ENCODE assay signal across 8 mouse cellular contexts in genomic region chr11:97534442-97535307, GRCm38 (mm10). TPM values are rescaled to one million over a fixed set of nuclear protein-coding genes. Genes with fewer than 3 reads are reported as not detected.
DNase-seq lines count a peak whose midpoint lies in the region; ATAC-seq and TF ChIP-seq lines count a peak whose summit lies in the region.

No protein-coding gene starts in this region.

- peak overlapping the region; percentile 35 for H3K4me3 ChIP-seq in heart, embryonic 11.5 days (ENCODE audit: low read depth, low read length)
- H3K4me3 ChIP-seq in ES-E14 (ENCODE audit: insufficient read depth in 1 of 2, low read depth in 1 of 2, low read length in 2 of 2, poor library complexity in 1 of 2, severe bottlenecking in 1 of 2): peak overlapping the region; percentile 46 to 57
- peak overlapping the region; percentile 47 for H3K4me3 ChIP-seq in embryonic facial prominence, embryonic 10.5 days
- H3K4me3 ChIP-seq in intestine, embryonic 15.5 days (replicated peaks): peak overlapping the region; percentile 19

- no peak for ATAC-seq in heart, embryonic 11.5 days (replicated peaks; ENCODE audit: insufficient number of reproducible peaks, low FRiP score, low TSS enrichment)
- no peak for ATAC-seq in intestine, embryonic 15.5 days
- no peak for ATAC-seq in erythroid progenitor cell, adult 5-6 weeks (replicated peaks; ENCODE audit: low FRiP score, poor library complexity, severe bottlenecking)

- H3K27ac ChIP-seq in heart, embryonic 11.5 days (ENCODE audit: low read depth, low read length): no peak overlapping the region
- H3K27ac ChIP-seq in ES-E14 (ENCODE audit: insufficient read depth, low read depth, low read length, poor library complexity, severe bottlenecking): no peak overlapping the region
- H3K27ac ChIP-seq in embryonic facial prominence, embryonic 10.5 days (replicated peaks): peak overlapping the region; percentile 21; the same call in 1 of the 2 replicates
- H3K27ac ChIP-seq in intestine, embryonic 15.5 days: no peak overlapping the region

- no peaks in the 10 kb centered on the region for H3K9me3 ChIP-seq in heart, embryonic 11.5 days (replicated peaks; ENCODE audit: control insufficient read depth, low read length)
- no peaks in the 10 kb centered on the region for H3K9me3 ChIP-seq in ES-E14 (ENCODE audit: control insufficient read depth, insufficient read depth, low read depth, low read length)
- H3K9me3 ChIP-seq in embryonic facial prominence, embryonic 10.5 days: no peaks in the 10 kb centered on the region
- no peaks in the 10 kb centered on the region for H3K9me3 ChIP-seq in intestine, embryonic 15.5 days

- no peaks in the 10 kb centered on the region for H3K36me3 ChIP-seq in heart, embryonic 11.5 days (ENCODE audit: control insufficient read depth, insufficient read depth, low read length)
- H3K36me3 ChIP-seq in ES-E14 (ENCODE audit: control insufficient read depth, insufficient read depth, low read length, poor library complexity, severe bottlenecking): peaks cover 2% of the 10 kb centered on the region; the same call in 1 of the 2 replicates
- H3K36me3 ChIP-seq in embryonic facial prominence, embryonic 10.5 days (replicated peaks): no peaks in the 10 kb centered on the region
- H3K36me3 ChIP-seq in intestine, embryonic 15.5 days: no peaks in the 10 kb centered on the region

- DNase-seq in heart, postnatal 14 days: no peak
- no peak for DNase-seq in ES-E14 (ENCODE audit: low read depth, low spot score)
- DNase-seq in embryonic facial prominence, embryonic 10.5 days (ENCODE audit: low spot score): peak; percentile 61
- peak; percentile 65 for DNase-seq in neural tube, embryonic 10.5 days (ENCODE audit: extremely low spot score, low spot score)
- DNase-seq in lung, adult 18-20 months: no peak

- in situ Hi-C loops in ES-E14 (cut with MboI; ENCODE audit: low sequenced_read_pairs in 2 of 2, unreplicated experiment in 2 of 2): no loop called here

- H3K4me2 ChIP-seq in heart, embryonic 11.5 days: peak overlapping the region; percentile 58
- peak overlapping the region; percentile 54 for H3K4me2 ChIP-seq in intestine, embryonic 15.5 days (replicated peaks)

- WGBS in heart, embryonic 11.5 days (ENCODE audit: insufficient replicate concordance): 1% methylated on average over 95 of the region's 95 CpGs
- 2% methylated on average over 95 of the region's 95 CpGs for WGBS in embryonic facial prominence, embryonic 10.5 days
- 2% methylated on average over 95 of the region's 95 CpGs for WGBS in intestine, embryonic 15.5 days

- H3K9ac ChIP-seq in heart, embryonic 11.5 days (ENCODE audit: low read depth, low read length): no peak overlapping the region
- peak overlapping the region; percentile 41 for H3K9ac ChIP-seq in ES-E14 (ENCODE audit: insufficient read depth, low read depth, low read length, poor library complexity, severe bottlenecking)
- no peak overlapping the region for H3K9ac ChIP-seq in intestine, embryonic 15.5 days

- peaks cover 34% of the 10 kb centered on the region for H3K4me1 ChIP-seq in heart, embryonic 11.5 days (ENCODE audit: control insufficient read depth, insufficient read depth, low read length)
- peaks cover 4 to 24% of the 10 kb centered on the region in 2 experiments for H3K4me1 ChIP-seq in ES-E14 (ENCODE audit: control insufficient read depth in 2 of 2, insufficient read depth in 2 of 2, low read length in 2 of 2, poor library complexity in 1 of 2)
- peaks cover 67% of the 10 kb centered on the region for H3K4me1 ChIP-seq in embryonic facial prominence, embryonic 10.5 days
- peaks cover 37% of the 10 kb centered on the region for H3K4me1 ChIP-seq in intestine, embryonic 15.5 days (replicated peaks)

- peaks cover 83% of the 10 kb centered on the region for H3K27me3 ChIP-seq in heart, embryonic 11.5 days (ENCODE audit: control insufficient read depth, insufficient read depth, low read length)
- H3K27me3 ChIP-seq in embryonic facial prominence, embryonic 10.5 days (replicated peaks; ENCODE audit: low read depth, poor library complexity, severe bottlenecking): peaks cover 100% of the 10 kb centered on the region
- peaks cover 77% of the 10 kb centered on the region for H3K27me3 ChIP-seq in intestine, embryonic 15.5 days (replicated peaks)

- intact Hi-C loops in heart, postnatal 14 days (cut with DNase I): loop anchor here (5.0 kb wide), 1 partner anchor 43 kb away; the partner anchor contains the start of gene Srcin1

TF ChIP-seq in ES-E14, 5 proteins besides CTCF, POLR2A, EP300 and RAD21:
- no peak for TF ChIP-seq ZC3H11A (IDR thresholded peaks at IDR 0.05; ENCODE audit: borderline replicate concordance, low read depth, low read length)
- no peak; the same call in 1 of the 2 replicates for TF ChIP-seq HCFC1 (IDR thresholded peaks at IDR 0.05; ENCODE audit: borderline replicate concordance, insufficient read depth, low read length)
- no peak for TF ChIP-seq ZNF384 (IDR thresholded peaks at IDR 0.05; ENCODE audit: low read depth, low read length)

RNA-seq across cellular contexts. Expression of gene 4933428G20Rik, which starts 34.5 kb away (rescaled TPM):
- polyA plus RNA-seq in heart, embryonic 11.5 days (2014; fragmentation: Nextera tagmentation; extraction: Ambion mirVana): 0.11 TPM in 1 of 2 replicates, not detected in the other
- total RNA-seq in heart, postnatal 14 days (2021): not detected
- total RNA-seq in ES-E14 (2012; rRNA removed): 0.36 and 0.63 TPM in 2 replicates
- 0.35 and 0.54 TPM in 2 replicates for polyA plus RNA-seq in embryonic facial prominence, embryonic 10.5 days (2016; fragmentation: Nextera tagmentation; extraction: Ambion mirVana)
- 0.47 and 0.55 TPM in 2 replicates for polyA plus RNA-seq in intestine, embryonic 15.5 days (2015; fragmentation: Nextera tagmentation; extraction: Ambion mirVana)
- total RNA-seq in erythroid progenitor cell, adult 5-6 weeks (2015; ENCODE audit: low replicate concordance): not detected in 2 replicates
- total RNA-seq in erythroid progenitor cell, adult 5-6 weeks (2017; ENCODE audit: low replicate concordance): not detected in 2 replicates

RNA-seq across cellular contexts. Expression of gene Srcin1, which starts 41.3 kb away (rescaled TPM):
- polyA plus RNA-seq in heart, embryonic 11.5 days (2014; fragmentation: Nextera tagmentation; extraction: Ambion mirVana): 0.06 and 0.23 TPM in 2 replicates
- total RNA-seq in heart, postnatal 14 days (2021): under 1 TPM; 0.29 to 0.34 TPM
- total RNA-seq in ES-E14 (2012; rRNA removed): 2.4 and 4.1 TPM in 2 replicates
- 0.72 and 0.80 TPM in 2 replicates for polyA plus RNA-seq in embryonic facial prominence, embryonic 10.5 days (2016; fragmentation: Nextera tagmentation; extraction: Ambion mirVana)
- 0.24 and 0.25 TPM in 2 replicates for polyA plus RNA-seq in intestine, embryonic 15.5 days (2015; fragmentation: Nextera tagmentation; extraction: Ambion mirVana)
- total RNA-seq in erythroid progenitor cell, adult 5-6 weeks (2015; ENCODE audit: low replicate concordance): not detected in 2 replicates
- total RNA-seq in erythroid progenitor cell, adult 5-6 weeks (2017; ENCODE audit: low replicate concordance): not detected in 2 replicates

Comparison
In these comparisons a context has a peak if more than half of its experiments do, and no peak if none do; other contexts are left out.
1. DNase-seq: peak in embryonic facial prominence, embryonic 10.5 days (single experiment) and neural tube, embryonic 10.5 days (single experiment); none in heart, postnatal 14 days (0 of 2), ES-E14 (single experiment) and lung, adult 18-20 months (0 of 2).
2. Peak in every context shown above with its lines, with median percentiles within 50 percentile points of each other: H3K4me3 ChIP-seq.